Mouse (Mus musculus) spleen, adult 2 months (tissue): ENCODE measurements around the gene Hoxa13.

Experiments used
- CTCF ChIP-seq: fragments of 200-500 bp; IDR thresholded peaks from 2 replicates; pipeline ENCODE4 v1.5.1; 2011; ENCODE audit warnings: mild to moderate bottlenecking, inconsistent platforms; ENCODE audit not compliant: insufficient read depth, insufficient read length, insufficient replicate concordance; ENCODE audit errors: extremely low read depth
- POLR2A ChIP-seq: fragments of 200-500 bp; IDR thresholded peaks from 2 replicates; pipeline ENCODE4 v1.6.1; 2011; ENCODE audit warnings: low read depth, low read length, inconsistent platforms

DNA sequence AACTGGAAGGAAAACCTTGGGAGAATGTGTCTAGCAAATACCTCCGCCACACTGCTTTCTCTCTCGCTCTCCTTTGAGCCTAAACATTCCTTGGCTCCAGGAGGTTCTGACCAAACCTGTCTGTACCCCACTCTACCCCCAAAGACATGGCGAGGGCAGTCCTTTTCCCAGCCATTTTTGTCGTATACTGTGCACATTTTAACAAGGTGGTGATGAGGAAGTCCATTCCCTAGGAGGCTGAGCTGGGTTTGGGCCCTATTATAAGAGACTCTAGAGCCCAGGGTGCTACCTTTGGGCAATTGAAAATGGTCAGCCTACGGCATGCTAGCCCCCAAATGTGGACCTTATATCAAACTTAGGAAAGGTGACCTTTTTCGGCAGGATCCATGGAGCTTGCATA is 24.8 kb downstream of the Hoxa13 start:
- TF ChIP-seq CTCF = no peak
- no peak for TF ChIP-seq POLR2A
